Mouse (Mus musculus) hindbrain, embryonic 16.5 days (tissue): ENCODE results near the gene Lce1e. TPM values are rescaled to one million over a fixed set of nuclear protein-coding genes. Genes with fewer than 3 reads are reported as not detected.

Experiments
- ATAC-seq: fragments of 200-750 bp; cut with Nextera tagmentation; 2 replicates; pipeline ENCODE4 v1.8.0; 2017; ENCODE audit warnings: moderate TSS enrichment, moderate library complexity
- H3K27ac ChIP-seq: fragments of 300-500 bp; sonication (generic); 2 replicates; pipeline ENCODE4 v1.5.1; 2014; ENCODE audit warnings: low read depth, mild to moderate bottlenecking, control low read depth, low read length, moderate library complexity
- H3K27me3 ChIP-seq: fragments of 300-500 bp; sonication (generic); replicated peaks from 2 replicates; pipeline ENCODE4 v1.6.1; 2014; ENCODE audit warnings: low read length; ENCODE audit not compliant: control insufficient read depth, insufficient read depth
- H3K36me3 ChIP-seq: fragments of 300-500 bp; sonication (generic); 2 replicates; pipeline ENCODE4 v1.6.1; 2014; ENCODE audit warnings: mild to moderate bottlenecking, low read length, moderate library complexity, mixed read lengths; ENCODE audit not compliant: control insufficient read depth, insufficient read depth
- H3K4me1 ChIP-seq: fragments of 300-500 bp; sonication (generic); 2 replicates; pipeline ENCODE4 v1.6.1; 2014; ENCODE audit warnings: low read depth, low read length; ENCODE audit not compliant: control insufficient read depth, insufficient read depth
- H3K4me2 ChIP-seq: fragments of 300-500 bp; sonication (generic); 2 replicates; pipeline ENCODE4 v1.6.1; 2014; ENCODE audit warnings: mild to moderate bottlenecking, low read length, control low read depth, moderate library complexity
- H3K4me3 ChIP-seq: fragments of 300-500 bp; sonication (generic); 2 replicates; pipeline ENCODE4 v1.5.1; 2014; ENCODE audit warnings: mild to moderate bottlenecking, low read length, control low read depth, moderate library complexity
- H3K9ac ChIP-seq: fragments of 300-500 bp; sonication (generic); 2 replicates; pipeline ENCODE4 v1.6.1; 2014; ENCODE audit warnings: low read depth, mild to moderate bottlenecking, control low read depth, low read length, moderate library complexity
- H3K9me3 ChIP-seq: fragments of 300-500 bp; sonication (generic); 2 replicates; pipeline ENCODE4 v1.6.1; 2014; ENCODE audit warnings: mild to moderate bottlenecking, low read length, moderate library complexity; ENCODE audit not compliant: control insufficient read depth
- WGBS: fragments of 180-500 bp; shearing (Covaris S2); extraction: QIAGEN DNeasy Blood & Tissue Kit; methylation state at CpG from one replicate; pipeline ENCODE4 v1.1.7; 2014; 5-methylcytosine and 5-hydroxymethylcytosine counted together
- polyA plus RNA-seq: library from polyadenylated mRNA; unstranded; fragments of >200 nt; fragmentation: Nextera tagmentation; extraction: Ambion mirVana; gene quantifications from 2 replicates; pipeline ENCODE4 v1.2.1, GENCODE M21; 2015

Gene Lce1e
- polyA plus RNA-seq, 1 experiment from 2014 or later = not detected

DNA sequence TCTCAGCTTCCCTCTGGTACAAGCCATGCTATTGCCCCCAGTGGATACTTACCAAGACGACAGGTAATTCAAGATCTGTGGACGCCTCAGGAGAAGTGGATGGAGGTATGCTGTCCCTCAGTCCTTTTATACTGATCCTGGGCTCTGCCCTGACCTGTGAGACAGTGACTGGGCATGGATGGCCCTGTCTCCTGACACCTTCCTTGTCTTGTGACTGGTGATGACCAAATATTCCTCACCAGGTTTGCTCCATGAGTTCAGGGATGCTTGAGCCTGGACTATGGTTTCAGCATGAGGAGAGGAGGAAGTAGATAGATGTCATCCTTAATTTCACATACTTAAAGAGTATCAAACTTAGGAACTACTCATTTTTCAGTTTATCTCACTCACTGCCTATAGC is 21.8 kb downstream of the Lce1e start, which contains the start of gene Lce1d:
Lce1d (minus strand) TSS at position 101 of the 400 bp plus-strand sequence.
- no peak within 1 kb of the TSS for H3K27ac ChIP-seq
- WGBS = 70% methylated on average over 2 of the region's 2 CpGs
- H3K36me3 ChIP-seq = no peaks in the 10 kb centered on the region
- H3K4me2 ChIP-seq = no peak within 1 kb of the TSS
- no peak within 1 kb of the TSS for H3K9ac ChIP-seq
- no peaks in the 10 kb centered on the region for H3K9me3 ChIP-seq
- H3K27me3 ChIP-seq = no peaks in the 10 kb centered on the region
- ATAC-seq = no peak
- H3K4me1 ChIP-seq = no peaks in the 10 kb centered on the region
- H3K4me3 ChIP-seq = no peak within 1 kb of the TSS

DNA sequence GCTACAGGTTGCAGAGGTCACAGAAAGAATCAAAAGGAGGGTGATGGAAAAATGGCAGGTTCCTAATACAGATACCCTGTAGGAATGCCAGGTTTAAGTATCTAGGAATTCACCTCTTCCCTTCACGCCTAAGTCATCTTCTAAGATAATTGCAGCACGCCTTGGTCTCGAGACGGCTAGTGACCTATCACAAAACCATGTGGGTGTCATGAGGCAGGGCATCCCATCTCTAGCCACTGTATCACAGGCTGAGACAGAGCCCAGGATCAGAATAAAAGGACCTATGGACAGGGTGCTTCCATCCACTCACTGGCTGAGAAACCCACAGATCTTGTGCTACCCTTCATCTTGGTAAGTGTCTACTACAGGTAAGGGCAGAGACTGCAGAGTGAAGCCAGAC is 29.9 kb downstream of the Lce1e start, which contains the start of gene Lce1c:
Lce1c (plus strand) TSS at position 301 of the 400 bp plus-strand sequence.
- H3K4me3 ChIP-seq = no peak within 1 kb of the TSS
- no peak within 1 kb of the TSS for H3K4me2 ChIP-seq
- no peaks in the 10 kb centered on the region for H3K27me3 ChIP-seq
- no peaks in the 10 kb centered on the region for H3K36me3 ChIP-seq
- ATAC-seq = no peak
- no peaks in the 10 kb centered on the region for H3K9me3 ChIP-seq
- no peak within 1 kb of the TSS for H3K27ac ChIP-seq
- 91% methylated on average over 4 of the region's 4 CpGs for WGBS
- no peak within 1 kb of the TSS for H3K9ac ChIP-seq
- H3K4me1 ChIP-seq = no peaks in the 10 kb centered on the region

DNA sequence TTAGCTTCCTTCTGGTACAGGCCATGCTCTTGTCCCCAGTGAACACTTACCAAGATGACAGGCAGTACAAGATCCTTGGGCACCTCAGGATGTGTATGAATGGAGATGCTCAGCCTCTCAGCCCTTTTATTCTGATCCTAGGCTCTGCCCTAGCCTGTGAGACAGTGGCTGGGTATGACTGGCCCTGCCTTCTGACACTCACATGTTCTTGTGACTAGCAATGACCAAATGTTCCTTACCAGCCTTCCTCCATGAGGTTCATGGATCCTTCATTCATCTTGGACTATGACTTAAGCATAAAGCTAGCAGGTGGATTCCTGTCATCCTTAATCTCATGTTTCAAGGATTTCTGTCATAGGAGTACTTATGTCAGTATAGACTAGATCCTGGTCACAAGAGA is 38.7 kb downstream of the Lce1e start, which contains the start of gene Lce1a2:
Lce1a2 (minus strand) TSS at position 101 of the 400 bp plus-strand sequence.
- Histone ChIP-seq H3K36me3 (no peaks in the 10 kb centered on the region), H3K9me3 (no peaks in the 10 kb centered on the region), H3K27me3 (no peaks in the 10 kb centered on the region), H3K4me1 (no peaks in the 10 kb centered on the region), H3K9ac (no peak within 1 kb of the TSS), H3K4me3 (no peak within 1 kb of the TSS), H3K4me2 (no peak within 1 kb of the TSS), H3K27ac (no peak within 1 kb of the TSS)
- no peak for ATAC-seq

Other genes starting within 250 kb of the Lce1e start
- 0.20 and 0.59 TPM in 2 replicates for gene Sprr1a, start 223.2 kb downstream of the Lce1e start, polyA plus RNA-seq
- not detected in 2 replicates for gene Sprr4, start 208.6 kb downstream of the Lce1e start, polyA plus RNA-seq
- not detected in 2 replicates for gene 2310046K23Rik, start 174.6 kb downstream of the Lce1e start, polyA plus RNA-seq
- not detected in 2 replicates for gene Ivl, start 135.3 kb downstream of the Lce1e start, polyA plus RNA-seq
- not detected in 2 replicates for gene Smcp, start 120.1 kb downstream of the Lce1e start, polyA plus RNA-seq
- gene 2210017I01Rik, start 101.6 kb downstream of the Lce1e start, polyA plus RNA-seq = not detected in 2 replicates
- gene Lce6a, start 87.4 kb downstream of the Lce1e start, polyA plus RNA-seq = not detected in 2 replicates
- gene Lce1a1, start 60.8 kb downstream of the Lce1e start, polyA plus RNA-seq = not detected in 2 replicates
- not detected in 2 replicates for gene Lce1b, start 52.1 kb downstream of the Lce1e start, polyA plus RNA-seq
- gene Lce1a2, start 38.8 kb downstream of the Lce1e start, polyA plus RNA-seq = not detected in 2 replicates
- not detected in 2 replicates for gene Lce1c, start 29.8 kb downstream of the Lce1e start, polyA plus RNA-seq
- not detected in 2 replicates for gene Lce1d, start 21.9 kb downstream of the Lce1e start, polyA plus RNA-seq
- not detected in 2 replicates for gene Lce1f, start 11.3 kb upstream of the Lce1e start, polyA plus RNA-seq
- not detected in 2 replicates for gene Gm38119, start 30.0 kb upstream of the Lce1e start, polyA plus RNA-seq
- gene Lce1g, start 43.3 kb upstream of the Lce1e start, polyA plus RNA-seq = not detected in 2 replicates
- not detected in 2 replicates for gene Lce1h, start 56.0 kb upstream of the Lce1e start, polyA plus RNA-seq
- gene Lce1i, start 69.8 kb upstream of the Lce1e start, polyA plus RNA-seq = not detected in 2 replicates
- gene Lce1j, start 81.4 kb upstream of the Lce1e start, polyA plus RNA-seq = not detected in 2 replicates
- gene Lce1k, start 98.8 kb upstream of the Lce1e start, polyA plus RNA-seq = not detected in 2 replicates
- not detected in 2 replicates for gene Kprp, start 118.2 kb upstream of the Lce1e start, polyA plus RNA-seq
- not detected in 2 replicates for gene Lce1l, start 142.2 kb upstream of the Lce1e start, polyA plus RNA-seq
- not detected in 2 replicates for gene 2310050C09Rik, start 161.1 kb upstream of the Lce1e start, polyA plus RNA-seq
- not detected in 2 replicates for gene Lce3a, start 217.2 kb upstream of the Lce1e start, polyA plus RNA-seq
- not detected in 2 replicates for gene Lce3b, start 223.9 kb upstream of the Lce1e start, polyA plus RNA-seq
- 0.89 TPM in 1 of 2 replicates, not detected in the other for gene Lce3c, start 235.4 kb upstream of the Lce1e start, polyA plus RNA-seq
- not detected in 2 replicates for gene Lce3d, start 248.3 kb upstream of the Lce1e start, polyA plus RNA-seq